Mouse (Mus musculus) midbrain, embryonic 10.5 days (tissue): ENCODE results near the gene Shank2. TPM values are rescaled to one million over a fixed set of nuclear protein-coding genes. Genes with fewer than 3 reads are reported as not detected.

Experiments
- DNase-seq: peaks from one replicate; pipeline ENCODE4 v3.0.0-alpha.2; 2017; ENCODE audit warnings: low spot score
- H3K27ac ChIP-seq: fragments of 300-500 bp; sonication (generic); replicated peaks from 2 replicates; pipeline ENCODE4 v1.5.1; 2016; ENCODE audit warnings: mild to moderate bottlenecking
- H3K27me3 ChIP-seq: fragments of 300-500 bp; sonication (generic); 2 replicates; pipeline ENCODE4 v1.6.1; 2016; ENCODE audit warnings: low read depth, mild to moderate bottlenecking; ENCODE audit not compliant: poor library complexity, severe bottlenecking
- H3K36me3 ChIP-seq: fragments of 300-500 bp; sonication (generic); 2 replicates; pipeline ENCODE4 v1.6.1; 2016; ENCODE audit warnings: mild to moderate bottlenecking, moderate library complexity
- H3K4me1 ChIP-seq: fragments of 300-500 bp; sonication (generic); 2 replicates; pipeline ENCODE4 v1.6.1; 2016
- H3K4me3 ChIP-seq: fragments of 300-500 bp; sonication (generic); 2 replicates; pipeline ENCODE4 v1.5.1; 2016; ENCODE audit warnings: mild to moderate bottlenecking, moderate library complexity
- H3K9me3 ChIP-seq: fragments of 300-500 bp; sonication (generic); replicated peaks from 2 replicates; pipeline ENCODE4 v1.6.1; 2016; ENCODE audit warnings: mild to moderate bottlenecking
- WGBS: fragments of 180-500 bp; shearing (Covaris S2); methylation state at CpG from one replicate; pipeline ENCODE4 v1.1.7; 2016; 5-methylcytosine and 5-hydroxymethylcytosine counted together
- polyA plus RNA-seq: library from polyadenylated mRNA; unstranded; fragments of >200 nt; fragmentation: Nextera tagmentation; extraction: Ambion mirVana; gene quantifications from 2 replicates; pipeline ENCODE4 v1.2.1, GENCODE M21; 2016

Gene Shank2
- polyA plus RNA-seq, 1 experiment from 2014 or later, result 0.91 TPM

DNA sequence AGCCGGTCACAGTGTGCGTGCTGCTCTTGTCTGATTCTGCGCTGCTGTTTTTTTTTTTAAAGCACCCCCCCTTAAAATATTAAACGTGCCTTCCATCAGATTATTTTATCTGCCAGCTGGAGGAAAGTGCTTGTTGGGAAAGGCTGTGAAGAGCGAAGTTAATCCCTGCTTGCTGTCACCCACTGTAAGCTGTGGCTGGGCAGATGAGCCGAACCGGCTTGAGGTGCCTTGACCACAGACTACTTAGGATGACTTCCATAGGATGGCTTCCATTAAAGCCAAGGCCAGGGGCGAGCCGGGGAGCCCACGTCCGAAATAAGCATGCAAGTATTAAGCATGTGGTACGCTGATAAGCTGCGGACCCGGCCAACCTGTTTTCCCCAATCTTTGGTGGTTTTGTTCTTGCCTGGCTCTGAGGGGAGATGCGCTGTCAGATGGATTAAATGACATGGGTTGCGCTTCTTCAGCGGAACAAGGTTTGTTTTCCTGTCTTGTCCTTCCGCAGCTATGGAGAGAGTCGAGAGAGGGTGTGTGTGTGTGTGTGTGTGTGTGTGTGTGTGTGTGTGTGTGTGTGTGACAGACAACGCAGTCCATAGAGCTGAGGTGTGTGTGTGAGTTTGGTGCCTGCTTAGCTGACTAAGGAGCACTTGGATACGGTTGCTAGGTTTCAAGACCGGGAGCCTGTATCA is 131.1 kb downstream of the Shank2 start:
- Histone ChIP-seq H3K4me1 (peaks cover 11% of the 10 kb centered on the region), H3K9me3 (no peaks in the 10 kb centered on the region), H3K4me3 (no peak overlapping the region), H3K27ac (no peak overlapping the region), H3K36me3 (no peaks in the 10 kb centered on the region), H3K27me3 (no peaks in the 10 kb centered on the region)
- DNase-seq, result no peak
- WGBS, result 79% methylated on average over 22 of the region's 22 CpGs

DNA sequence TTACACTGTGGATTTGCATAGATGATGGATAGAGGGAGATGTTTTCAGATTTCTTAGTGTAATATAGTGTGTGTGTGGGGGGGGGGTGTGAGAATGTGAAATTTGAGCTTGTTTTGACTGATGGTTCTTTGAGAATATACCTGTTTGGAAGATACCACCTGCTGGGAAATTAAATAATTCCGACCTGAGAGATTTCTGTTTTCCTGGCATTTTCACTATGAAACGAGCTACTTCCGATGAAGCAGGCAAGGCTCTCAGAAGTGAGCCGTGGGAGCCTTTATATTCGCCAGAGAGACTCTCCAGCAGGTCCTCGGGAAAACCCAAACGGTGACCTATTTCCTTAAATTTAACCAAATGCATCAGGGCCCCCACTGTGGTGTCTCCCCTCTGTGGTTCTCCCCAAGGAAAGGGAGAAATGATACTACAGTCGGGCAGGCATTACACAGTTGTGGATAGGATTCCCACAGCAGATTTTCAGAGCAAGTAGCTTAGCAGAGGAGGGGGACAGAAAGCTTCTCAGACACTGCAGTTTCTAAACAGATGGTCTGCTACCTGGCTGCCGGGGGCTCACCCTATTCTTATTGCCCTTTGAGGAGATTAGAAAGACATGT is 131.8 kb downstream of the Shank2 start:
- Histone ChIP-seq H3K36me3 (no peaks in the 10 kb centered on the region), H3K27ac (0 out of 2 replicates have a peak overlapping the region, but pooled peaks have one; percentile 46), H3K4me3 (no peak overlapping the region), H3K9me3 (no peaks in the 10 kb centered on the region), H3K4me1 (peaks cover 17% of the 10 kb centered on the region), H3K27me3 (no peaks in the 10 kb centered on the region)
- WGBS, result 81% methylated on average over 9 of the region's 9 CpGs
- DNase-seq, result no peak

DNA sequence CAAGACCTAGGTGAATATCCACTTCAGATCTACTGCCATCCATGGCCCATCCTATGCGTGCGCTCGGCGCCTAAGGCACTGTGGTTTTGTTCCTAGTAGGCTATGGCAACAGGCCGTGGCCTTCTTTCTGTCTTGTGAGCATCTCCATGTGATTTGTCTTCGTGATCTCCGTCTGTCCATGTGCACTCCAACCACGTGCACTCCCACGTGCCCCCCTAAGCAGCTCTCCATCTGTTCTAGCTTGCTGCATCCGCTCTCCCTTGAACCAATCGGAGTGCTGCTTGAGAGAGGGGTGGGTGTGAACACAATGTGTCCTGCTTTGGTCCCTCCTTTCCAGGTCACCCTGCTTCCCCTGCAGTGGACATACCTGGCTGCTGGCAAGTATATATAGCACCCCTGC is 133.0 kb downstream of the Shank2 start:
- Histone ChIP-seq H3K9me3 (no peaks in the 10 kb centered on the region), H3K4me3 (no peak overlapping the region), H3K36me3 (no peaks in the 10 kb centered on the region), H3K4me1 (peaks cover 22% of the 10 kb centered on the region), H3K27me3 (no peaks in the 10 kb centered on the region), H3K27ac (no peak overlapping the region)
- no peak for DNase-seq
- WGBS, result 92% methylated on average over 11 of the region's 11 CpGs

DNA sequence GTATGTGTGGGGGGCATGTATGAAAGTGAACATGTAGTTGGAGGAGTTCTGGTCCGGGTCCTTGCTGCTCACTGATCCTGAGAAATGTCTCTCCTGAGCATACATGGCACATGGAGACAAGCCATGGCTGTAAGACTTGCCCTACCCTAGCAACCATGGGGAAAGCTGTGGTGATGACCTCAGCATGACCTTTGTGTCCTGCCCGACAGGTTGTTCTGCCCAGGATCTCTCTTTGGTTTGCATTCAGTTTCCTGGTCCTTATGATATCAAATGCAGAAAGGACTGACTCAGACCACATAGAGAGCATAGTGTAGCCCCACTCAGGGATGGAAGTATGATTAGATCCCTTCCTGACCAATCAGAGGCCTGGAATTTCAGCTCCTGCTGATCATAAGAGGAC is 136.1 kb downstream of the Shank2 start:
- no peaks in the 10 kb centered on the region for H3K27me3 ChIP-seq
- H3K4me3 ChIP-seq, result no peak overlapping the region
- H3K27ac ChIP-seq, result no peak overlapping the region
- H3K9me3 ChIP-seq, result no peaks in the 10 kb centered on the region
- no peaks in the 10 kb centered on the region for H3K36me3 ChIP-seq
- WGBS, result 86% methylated on average over 2 of the region's 2 CpGs
- no peak for DNase-seq
- H3K4me1 ChIP-seq, result peaks cover 21% of the 10 kb centered on the region

DNA sequence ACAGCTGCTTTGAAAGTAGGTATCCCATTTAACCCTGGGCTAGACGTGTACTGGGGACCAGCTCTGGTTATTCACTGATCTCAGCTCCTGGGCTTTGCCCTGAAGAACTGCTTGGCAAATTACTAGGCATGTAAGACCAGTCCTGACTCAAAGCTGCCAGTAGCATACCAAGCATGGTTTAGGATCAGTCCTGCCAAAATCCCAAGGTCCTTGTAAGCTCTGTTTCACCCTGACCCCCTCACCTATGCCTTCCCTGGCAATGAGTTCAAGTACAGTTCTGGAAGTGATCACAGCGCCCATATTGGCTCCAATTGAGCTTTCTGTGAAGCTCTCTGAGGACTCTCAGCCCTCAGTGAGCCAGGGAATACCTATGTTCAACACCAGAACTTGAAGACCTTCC is 136.7 kb downstream of the Shank2 start:
- Histone ChIP-seq H3K27me3 (no peaks in the 10 kb centered on the region), H3K36me3 (no peaks in the 10 kb centered on the region), H3K27ac (no peak overlapping the region), H3K4me3 (no peak overlapping the region), H3K4me1 (peaks cover 16% of the 10 kb centered on the region), H3K9me3 (no peaks in the 10 kb centered on the region)
- no peak for DNase-seq
- WGBS, result 65% methylated on average over 2 of the region's 2 CpGs

DNA sequence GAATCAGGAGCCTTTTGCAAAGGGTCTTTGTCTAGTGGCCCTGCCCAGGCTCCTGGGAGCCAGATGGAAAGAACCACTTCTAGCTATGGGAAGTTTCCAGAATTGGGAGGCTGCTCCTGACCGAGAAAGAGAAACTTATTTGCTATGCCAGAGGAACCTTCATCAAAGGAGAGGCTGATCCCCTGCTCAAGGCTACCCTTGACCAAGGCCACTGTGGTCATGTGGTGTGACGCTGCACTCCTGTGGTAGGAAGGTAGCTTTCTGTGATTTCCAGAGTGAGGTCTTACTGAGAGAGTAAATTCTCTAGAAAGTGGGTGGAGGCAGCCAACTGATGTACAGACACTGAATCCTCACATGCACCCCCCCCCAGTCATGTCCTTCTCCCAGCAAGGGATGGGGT is 138.0 kb downstream of the Shank2 start:
- no peaks in the 10 kb centered on the region for H3K9me3 ChIP-seq
- no peaks in the 10 kb centered on the region for H3K36me3 ChIP-seq
- H3K27ac ChIP-seq, result no peak overlapping the region
- no peak for DNase-seq
- WGBS, result 79% methylated on average over 2 of the region's 2 CpGs
- no peak overlapping the region for H3K4me3 ChIP-seq
- H3K4me1 ChIP-seq, result peaks cover 16% of the 10 kb centered on the region
- no peaks in the 10 kb centered on the region for H3K27me3 ChIP-seq

DNA sequence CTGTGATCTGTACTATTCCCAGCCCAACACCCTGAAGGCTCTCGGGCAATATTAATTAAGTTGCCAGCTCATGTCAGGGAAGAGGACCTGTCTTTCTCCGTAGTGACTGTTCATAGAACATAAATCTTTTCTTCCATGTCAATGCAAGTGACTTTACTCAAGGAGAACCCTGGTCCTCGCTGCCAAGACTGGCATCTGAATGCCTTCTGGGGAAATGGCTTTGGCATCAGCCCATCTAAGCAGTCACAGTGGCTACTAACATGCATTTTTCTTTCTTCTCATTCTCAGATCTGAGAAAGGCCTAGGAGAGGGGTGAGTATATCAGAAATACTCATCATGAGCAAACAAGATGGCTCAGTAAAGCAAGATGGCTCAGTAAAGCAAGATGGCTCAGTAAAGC is 138.7 kb downstream of the Shank2 start:
- Histone ChIP-seq H3K4me3 (no peak overlapping the region), H3K27ac (no peak overlapping the region), H3K27me3 (no peaks in the 10 kb centered on the region), H3K4me1 (peaks cover 16% of the 10 kb centered on the region), H3K36me3 (no peaks in the 10 kb centered on the region), H3K9me3 (no peaks in the 10 kb centered on the region)
- DNase-seq, result no peak
- 69% methylated on average over 3 of the region's 3 CpGs for WGBS

DNA sequence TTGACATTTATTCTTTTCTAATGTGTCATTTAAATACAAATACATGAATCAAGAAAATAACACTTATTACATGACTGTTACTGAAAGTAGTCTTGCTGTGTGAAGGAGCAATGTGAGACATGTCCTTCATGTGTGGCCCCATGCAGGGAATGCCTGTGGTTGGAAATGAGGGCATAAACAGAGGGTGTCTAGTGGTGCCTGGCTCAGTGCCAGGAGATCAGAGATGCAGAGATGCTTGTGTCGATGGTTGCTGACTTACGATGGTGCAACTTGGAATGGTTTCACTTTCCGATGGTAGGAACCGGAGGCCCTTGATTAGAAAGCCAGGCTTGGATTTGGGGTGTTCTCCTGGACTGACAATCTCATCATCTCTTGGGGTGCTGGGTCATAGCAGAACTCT is 140.3 kb downstream of the Shank2 start:
- no peaks in the 10 kb centered on the region for H3K27me3 ChIP-seq
- H3K27ac ChIP-seq, result no peak overlapping the region
- DNase-seq, result no peak
- H3K9me3 ChIP-seq, result no peaks in the 10 kb centered on the region
- H3K4me3 ChIP-seq, result no peak overlapping the region
- 93% methylated on average over 4 of the region's 4 CpGs for WGBS
- H3K36me3 ChIP-seq, result no peaks in the 10 kb centered on the region
- H3K4me1 ChIP-seq, result peaks cover 16% of the 10 kb centered on the region

DNA sequence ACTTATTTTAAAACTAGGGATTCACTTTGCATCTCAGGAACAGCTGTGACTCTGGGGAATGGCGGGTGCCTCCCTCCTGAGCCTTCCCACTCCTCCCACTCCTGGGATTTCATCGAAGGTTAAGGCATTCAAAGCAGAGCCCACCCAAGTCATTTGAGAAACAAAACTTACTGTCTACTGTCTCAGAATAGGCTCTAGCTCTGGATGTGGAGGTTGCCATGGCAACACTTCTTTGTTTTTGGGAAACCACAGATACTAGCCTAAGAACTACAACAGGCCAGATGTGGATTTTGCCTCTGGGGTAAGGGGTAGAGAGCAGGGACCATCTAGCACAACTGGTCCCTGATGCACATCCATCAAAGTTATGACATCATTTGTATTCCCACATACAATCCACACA is 142.2 kb downstream of the Shank2 start:
- no peak for DNase-seq
- WGBS, result 45% methylated on average over 2 of the region's 2 CpGs
- Histone ChIP-seq H3K9me3 (no peaks in the 10 kb centered on the region), H3K27me3 (no peaks in the 10 kb centered on the region), H3K27ac (no peak overlapping the region), H3K4me3 (no peak overlapping the region), H3K4me1 (0 out of 2 replicates have a peak, but pooled peaks cover 8% of the 10 kb centered on the region), H3K36me3 (no peaks in the 10 kb centered on the region)

DNA sequence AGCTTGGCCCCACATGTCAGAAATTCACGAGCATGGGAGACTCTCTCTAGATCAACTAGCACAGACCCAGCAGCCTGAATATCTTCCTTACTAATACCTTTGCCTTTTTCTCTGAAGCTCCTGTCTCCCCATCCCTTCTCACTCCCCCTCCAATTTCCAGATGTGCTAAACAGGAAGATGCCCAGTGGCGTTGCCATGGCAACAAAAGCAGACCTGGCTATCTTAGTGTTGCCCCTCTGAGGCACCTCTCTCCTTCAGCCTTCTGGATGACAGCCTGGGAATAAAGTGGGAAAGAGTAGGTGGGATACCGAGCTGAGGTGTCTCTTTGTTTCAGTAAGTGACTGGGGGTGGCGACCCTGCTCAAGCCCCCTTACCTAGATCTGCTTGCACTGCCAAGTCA is 146.4 kb downstream of the Shank2 start:
- 78% methylated on average over 4 of the region's 4 CpGs for WGBS
- Histone ChIP-seq H3K27me3 (no peaks in the 10 kb centered on the region), H3K4me1 (0 out of 2 replicates have a peak, but pooled peaks cover 3% of the 10 kb centered on the region), H3K36me3 (no peaks in the 10 kb centered on the region), H3K9me3 (no peaks in the 10 kb centered on the region), H3K4me3 (no peak overlapping the region), H3K27ac (no peak overlapping the region)
- DNase-seq, result no peak

DNA sequence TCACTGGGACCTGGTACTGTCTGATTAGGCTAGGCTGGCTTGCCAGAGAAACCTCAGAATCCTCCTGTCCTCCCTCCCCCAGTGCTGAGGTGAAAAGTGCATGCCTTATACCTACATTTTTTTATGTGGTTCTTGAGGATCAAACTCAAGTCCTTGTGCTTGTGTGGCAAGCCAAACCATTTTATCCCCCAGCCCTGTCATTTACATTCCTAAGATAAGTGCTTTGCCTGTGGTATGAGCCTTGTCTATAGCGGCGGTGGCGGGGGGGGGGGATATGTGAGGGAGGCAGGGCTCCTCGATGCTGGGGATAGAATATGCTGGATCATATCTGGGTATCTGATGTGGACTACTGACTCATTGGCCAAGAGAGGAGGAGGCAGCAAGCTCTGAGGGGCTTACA is 151.4 kb downstream of the Shank2 start:
- Histone ChIP-seq H3K27me3 (no peaks in the 10 kb centered on the region), H3K9me3 (no peaks in the 10 kb centered on the region), H3K36me3 (no peaks in the 10 kb centered on the region), H3K4me3 (no peak overlapping the region), H3K27ac (no peak overlapping the region), H3K4me1 (peaks cover 6% of the 10 kb centered on the region; the same call in 1 of the 2 replicates)
- no peak for DNase-seq
- 85% methylated on average over 4 of the region's 4 CpGs for WGBS

DNA sequence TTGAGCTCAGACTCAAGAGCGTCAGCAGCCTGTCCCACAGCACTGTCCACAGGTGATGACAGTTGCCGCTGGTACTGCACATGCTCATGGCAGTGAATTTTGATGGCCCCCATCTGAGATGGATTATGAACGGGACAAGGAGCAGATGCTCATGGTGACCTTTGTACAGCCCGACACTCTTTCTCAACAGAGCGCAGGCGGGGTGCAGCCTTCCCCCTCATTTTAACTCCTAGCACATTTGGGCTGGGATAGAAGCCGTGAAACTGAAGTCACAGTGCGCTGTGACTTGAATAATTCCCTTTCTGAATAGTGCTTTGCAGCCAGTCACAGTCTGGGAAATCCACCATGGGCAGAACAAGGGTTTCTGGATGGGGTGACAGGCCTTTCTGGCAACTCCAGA is 152.0 kb downstream of the Shank2 start:
- H3K27me3 ChIP-seq, result no peaks in the 10 kb centered on the region
- no peak for DNase-seq
- H3K9me3 ChIP-seq, result no peaks in the 10 kb centered on the region
- no peaks in the 10 kb centered on the region for H3K36me3 ChIP-seq
- WGBS, result 81% methylated on average over 8 of the region's 8 CpGs
- H3K27ac ChIP-seq, result 0 out of 2 replicates have a peak overlapping the region, but pooled peaks have one; percentile 9
- H3K4me1 ChIP-seq, result peaks cover 6% of the 10 kb centered on the region; the same call in 1 of the 2 replicates
- H3K4me3 ChIP-seq, result no peak overlapping the region

DNA sequence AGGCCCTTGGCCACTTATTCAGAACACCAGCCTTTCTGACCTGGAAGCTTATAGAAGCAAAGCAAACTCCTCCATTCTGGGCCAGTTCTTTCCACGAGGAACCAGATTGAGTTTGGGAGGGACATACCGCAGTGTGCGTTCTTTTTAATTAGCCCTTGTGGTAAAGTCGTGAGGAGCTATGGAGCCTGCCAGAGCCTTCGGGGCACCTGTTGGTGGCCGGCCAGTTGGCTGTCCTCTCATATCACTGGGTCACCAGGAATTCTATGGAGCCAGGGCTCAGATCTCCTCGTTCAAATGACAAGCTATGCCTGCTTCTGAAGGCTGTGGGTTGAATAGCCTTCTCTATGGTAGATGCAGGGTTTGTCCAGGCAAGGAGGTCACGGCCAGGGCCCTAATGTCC is 156.2 kb downstream of the Shank2 start:
- Histone ChIP-seq H3K27ac (no peak overlapping the region), H3K4me3 (no peak overlapping the region), H3K27me3 (no peaks in the 10 kb centered on the region), H3K4me1 (peaks cover 6% of the 10 kb centered on the region; the same call in 1 of the 2 replicates), H3K9me3 (no peaks in the 10 kb centered on the region), H3K36me3 (no peaks in the 10 kb centered on the region)
- DNase-seq, result no peak
- 91% methylated on average over 8 of the region's 8 CpGs for WGBS
